Mouse (Mus musculus): ENCODE results near the gene Bpifb2. TPM values are rescaled to one million over a fixed set of nuclear protein-coding genes. Genes with fewer than 3 reads are reported as not detected.
A peak's percentile ranks its signal among the peaks of the same experiment; 100 is the strongest.

The Bpifb2 gene
- polyA plus RNA-seq, 1 experiment, result not detected

DNA sequence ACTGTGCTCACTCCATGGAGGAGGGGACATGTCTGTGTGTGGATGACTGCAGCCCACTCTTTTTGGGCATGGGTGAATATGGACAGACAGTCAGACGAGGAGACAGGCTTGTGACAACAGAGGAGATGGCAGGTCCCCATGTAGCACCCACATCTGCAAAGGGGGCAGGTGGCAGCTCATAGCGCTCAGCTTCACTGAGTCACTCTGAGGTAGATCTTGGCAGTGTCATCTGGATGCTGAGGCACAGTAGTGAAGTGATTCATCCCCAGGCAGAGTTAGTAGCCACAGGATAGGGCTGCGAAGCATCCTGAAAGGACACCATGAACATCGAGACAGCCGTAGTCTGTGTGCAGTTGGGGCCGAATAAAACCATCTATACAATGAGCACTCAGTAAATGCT lies 46.4 kb downstream of the Bpifb2 start:
- Histone ChIP-seq H3K4me1 (ENCODE audit: control insufficient read depth, insufficient read depth, low read length) (no peaks in the 10 kb centered on the region), H3K27ac (ENCODE audit: insufficient read depth, low read depth, low read length) (no peak overlapping the region), H3K4me3 (ENCODE audit: insufficient read depth, low read length) (no peak overlapping the region)
- TF ChIP-seq CTCF (IDR thresholded peaks at IDR 0.05; ENCODE audit: low read depth, low read length) (no peak), POLR2A (IDR thresholded peaks at IDR 0.05; ENCODE audit: borderline replicate concordance, low read depth, low read length) (no peak)

DNA sequence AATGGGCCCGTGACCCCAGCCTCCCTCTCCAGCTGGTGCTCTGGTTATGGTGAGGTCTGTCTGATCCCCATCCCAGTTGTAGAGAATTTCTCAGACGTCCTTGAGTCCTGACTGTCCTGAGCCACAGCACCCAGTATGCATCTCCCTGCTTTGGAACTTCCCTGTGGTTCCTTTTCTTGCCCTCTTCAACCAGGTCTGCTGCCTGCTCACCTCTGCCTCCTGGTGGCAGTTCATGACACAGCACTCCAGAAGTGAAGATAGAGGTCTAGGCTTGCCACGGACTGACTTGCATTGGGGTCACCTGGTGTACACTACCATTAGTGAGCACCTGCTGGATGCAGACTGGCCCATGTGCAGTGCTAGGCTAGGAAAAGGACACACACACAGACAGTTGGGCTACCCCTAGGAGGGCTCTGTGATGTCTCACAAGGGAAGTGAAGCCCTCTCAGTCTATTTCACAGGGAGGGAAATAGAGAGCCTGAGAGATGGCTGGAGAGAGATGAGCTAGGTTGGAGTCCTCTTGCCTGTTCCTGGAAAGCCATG lies 55.1 kb downstream of the Bpifb2 start:
- Histone ChIP-seq H3K4me3 (ENCODE audit: insufficient read depth, low read length) (no peak overlapping the region), H3K27ac (ENCODE audit: insufficient read depth, low read depth, low read length) (no peak overlapping the region), H3K4me1 (ENCODE audit: control insufficient read depth, insufficient read depth, low read length) (no peaks in the 10 kb centered on the region)
- TF ChIP-seq POLR2A (IDR thresholded peaks at IDR 0.05; ENCODE audit: borderline replicate concordance, low read depth, low read length) (no peak), CTCF (IDR thresholded peaks at IDR 0.05; ENCODE audit: low read depth, low read length) (peak; percentile 48; the same call in 1 of the 2 replicates)

DNA sequence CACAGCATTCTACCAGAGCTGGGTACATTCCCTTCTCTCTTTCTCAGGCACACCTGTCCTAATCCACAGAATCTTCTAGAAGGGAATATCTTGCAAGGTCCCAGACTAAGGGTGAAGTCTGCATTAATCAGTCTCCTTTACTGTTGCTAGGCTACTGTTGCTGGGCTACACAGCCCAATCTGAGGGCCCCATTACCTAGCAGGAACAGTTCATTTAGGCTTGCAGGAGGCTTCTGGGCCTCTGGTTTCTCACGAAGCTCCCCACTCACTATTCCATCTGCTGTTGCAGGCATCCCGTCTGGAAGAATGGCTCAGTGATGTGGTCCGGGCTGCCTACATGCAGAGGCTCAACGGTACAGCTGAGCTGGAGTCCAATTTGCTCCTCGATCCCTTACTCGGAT lies 56.3 kb downstream of the Bpifb2 start:
- TF ChIP-seq CTCF (IDR thresholded peaks at IDR 0.05; ENCODE audit: low read depth, low read length), result no peak
- TF ChIP-seq POLR2A (IDR thresholded peaks at IDR 0.05; ENCODE audit: borderline replicate concordance, low read depth, low read length), result no peak
- H3K27ac ChIP-seq (ENCODE audit: insufficient read depth, low read depth, low read length), result no peak overlapping the region
- H3K4me3 ChIP-seq (ENCODE audit: insufficient read depth, low read length), result no peak overlapping the region
- H3K4me1 ChIP-seq (ENCODE audit: control insufficient read depth, insufficient read depth, low read length), result no peaks in the 10 kb centered on the region

DNA sequence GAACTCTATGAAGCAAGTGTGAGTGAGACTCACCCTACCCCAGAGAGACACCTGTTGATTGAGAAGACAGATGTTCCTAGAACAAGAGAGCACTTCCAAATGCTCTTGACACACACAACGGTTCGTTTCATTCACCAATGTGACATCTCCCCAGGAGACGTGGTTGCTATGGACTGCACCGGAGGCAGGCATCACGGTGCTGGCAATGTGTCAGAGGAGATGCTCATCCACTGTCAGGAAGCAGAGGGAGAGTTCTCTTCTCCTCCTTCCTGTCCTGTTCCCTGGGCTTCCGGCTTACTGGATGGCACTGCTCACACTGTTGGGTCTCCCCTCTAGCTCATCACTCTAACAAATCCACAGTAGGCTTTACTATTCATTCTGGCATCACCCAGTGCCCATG lies 58.5 kb downstream of the Bpifb2 start:
- Histone ChIP-seq H3K4me1 (ENCODE audit: control insufficient read depth, insufficient read depth, low read length) (no peaks in the 10 kb centered on the region), H3K27ac (ENCODE audit: insufficient read depth, low read depth, low read length) (no peak overlapping the region), H3K4me3 (ENCODE audit: insufficient read depth, low read length) (no peak overlapping the region)
- TF ChIP-seq POLR2A (IDR thresholded peaks at IDR 0.05; ENCODE audit: borderline replicate concordance, low read depth, low read length), result no peak
- TF ChIP-seq CTCF (IDR thresholded peaks at IDR 0.05; ENCODE audit: low read depth, low read length), result no peak

DNA sequence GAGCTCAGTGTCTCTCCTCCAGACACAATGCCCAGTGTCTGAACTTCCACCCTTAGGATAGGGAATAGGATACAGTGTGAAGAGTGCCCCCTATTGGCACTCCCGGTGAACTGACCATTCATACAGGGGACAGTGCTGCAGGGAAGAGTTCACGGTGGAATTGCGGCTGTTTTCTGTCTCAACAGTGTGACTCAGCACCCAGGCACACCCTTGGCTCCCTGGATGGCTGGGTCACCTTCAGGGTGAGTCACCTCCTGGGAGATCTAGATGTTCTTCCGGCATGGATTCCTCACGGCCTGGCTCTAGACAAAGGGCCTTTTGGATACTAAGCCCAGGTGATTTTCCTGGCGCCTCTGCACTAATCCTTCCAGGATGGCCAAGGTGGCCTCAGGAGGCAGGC lies 60.5 kb downstream of the Bpifb2 start:
- Histone ChIP-seq H3K4me3 (ENCODE audit: insufficient read depth, low read length) (no peak overlapping the region), H3K27ac (ENCODE audit: insufficient read depth, low read depth, low read length) (no peak overlapping the region), H3K4me1 (ENCODE audit: control insufficient read depth, insufficient read depth, low read length) (no peaks in the 10 kb centered on the region)
- TF ChIP-seq POLR2A (IDR thresholded peaks at IDR 0.05; ENCODE audit: borderline replicate concordance, low read depth, low read length) (no peak), CTCF (IDR thresholded peaks at IDR 0.05; ENCODE audit: low read depth, low read length) (no peak)

DNA sequence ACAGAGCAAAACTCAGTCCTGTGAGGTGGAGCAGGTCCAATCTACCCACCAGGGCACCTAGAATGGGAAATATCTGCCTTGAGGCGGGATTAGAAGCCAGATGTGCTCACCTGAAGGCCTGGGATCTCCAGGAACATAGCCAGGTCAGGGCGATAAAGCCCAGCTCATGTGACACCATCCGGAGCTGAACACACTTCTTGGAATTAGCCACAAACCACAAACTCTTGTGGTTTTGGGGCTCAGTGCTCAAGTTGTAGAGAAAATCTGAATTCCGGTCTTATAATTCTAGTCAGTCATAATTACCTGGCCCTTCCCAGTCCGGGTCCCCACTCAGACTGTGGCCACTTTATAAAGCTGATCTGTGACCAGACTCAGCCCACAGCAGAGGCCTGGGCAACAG lies 63.0 kb downstream of the Bpifb2 start, which contains the start of gene Bpifb4:
Gene Bpifb4, plus strand, starts transcription at position 370 of the 400 bp plus-strand sequence.
- no peaks in the 10 kb centered on the region for H3K4me1 ChIP-seq (ENCODE audit: control insufficient read depth, insufficient read depth, low read length)
- no peak within 1 kb of the TSS for H3K27ac ChIP-seq (ENCODE audit: insufficient read depth, low read depth, low read length)
- no peak within 1 kb of the TSS for H3K4me3 ChIP-seq (ENCODE audit: insufficient read depth, low read length)
- TF ChIP-seq CTCF (IDR thresholded peaks at IDR 0.05; ENCODE audit: low read depth, low read length) (no peak), POLR2A (IDR thresholded peaks at IDR 0.05; ENCODE audit: borderline replicate concordance, low read depth, low read length) (no peak)

DNA sequence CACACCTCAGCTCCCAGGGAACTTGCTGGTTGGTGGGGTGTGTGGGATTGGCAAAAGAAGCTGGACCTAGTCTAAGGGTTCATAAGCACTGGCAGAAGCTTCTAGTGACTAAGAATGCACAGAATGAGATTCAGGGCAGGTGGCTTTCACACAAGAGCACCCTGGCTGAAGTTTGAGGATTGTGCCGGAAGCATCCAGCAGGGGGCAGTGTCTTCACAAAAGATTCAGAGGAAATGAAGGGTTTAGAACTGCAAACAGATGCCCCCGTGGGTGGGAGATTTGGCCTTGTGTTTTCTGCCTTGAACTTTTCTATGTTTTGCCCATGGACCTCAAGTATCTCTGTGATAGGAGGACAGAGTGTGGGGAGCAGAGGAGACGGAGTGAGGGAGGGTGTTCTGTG lies 68.7 kb downstream of the Bpifb2 start:
- H3K27ac ChIP-seq (ENCODE audit: insufficient read depth, low read depth, low read length), result no peak overlapping the region
- TF ChIP-seq POLR2A (IDR thresholded peaks at IDR 0.05; ENCODE audit: borderline replicate concordance, low read depth, low read length) (no peak), CTCF (IDR thresholded peaks at IDR 0.05; ENCODE audit: low read depth, low read length) (peak; percentile 86)

DNA sequence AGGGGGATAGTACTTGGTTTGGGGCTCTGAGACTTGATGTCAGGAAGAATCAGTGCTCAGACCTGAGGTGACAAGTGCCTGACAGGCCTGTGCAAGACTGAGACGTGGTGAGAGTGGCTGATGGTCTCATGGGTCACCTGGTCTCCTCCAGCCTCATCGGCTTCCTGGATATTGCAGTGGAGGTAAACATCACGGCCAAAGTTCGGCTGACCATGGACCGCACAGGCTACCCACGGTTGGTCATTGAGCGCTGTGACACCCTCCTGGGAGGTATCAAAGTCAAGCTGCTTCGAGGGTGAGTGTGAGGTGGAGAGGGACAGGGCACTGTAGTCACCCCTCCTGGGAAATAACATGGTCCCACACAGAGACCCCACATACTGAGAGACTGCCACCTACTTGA lies 69.7 kb downstream of the Bpifb2 start:
- Histone ChIP-seq H3K4me3 (ENCODE audit: insufficient read depth, low read length) (no peak overlapping the region), H3K4me1 (ENCODE audit: control insufficient read depth, insufficient read depth, low read length) (no peaks in the 10 kb centered on the region), H3K27ac (ENCODE audit: insufficient read depth, low read depth, low read length) (no peak overlapping the region)
- TF ChIP-seq CTCF (IDR thresholded peaks at IDR 0.05; ENCODE audit: low read depth, low read length), result no peak

More for the DNA sequence above, 68.7 kb downstream of the Bpifb2 start:
- no peaks in the 10 kb centered on the region for H3K4me1 ChIP-seq (ENCODE audit: control insufficient read depth, insufficient read depth, low read length)
- H3K4me3 ChIP-seq (ENCODE audit: insufficient read depth, low read length), result no peak overlapping the region

Other genes with a start within 250 kb of the Bpifb2 start
- gene Commd7, start 242.3 kb upstream of the Bpifb2 start, polyA plus RNA-seq (2012; ENCODE audit: insufficient read depth, insufficient read length, missing spikeins), result 51.6 and 52.0 TPM in 2 replicates
- gene Dnmt3b, start 225.6 kb upstream of the Bpifb2 start, polyA plus RNA-seq (2012; ENCODE audit: insufficient read depth, insufficient read length, missing spikeins), result 1.4 and 2.7 TPM in 2 replicates
- gene Dnmt3c, start 178.4 kb upstream of the Bpifb2 start, polyA plus RNA-seq (2012; ENCODE audit: insufficient read depth, insufficient read length, missing spikeins), result not detected in 2 replicates
- gene Mapre1, start 133.8 kb upstream of the Bpifb2 start, polyA plus RNA-seq (2012; ENCODE audit: insufficient read depth, insufficient read length, missing spikeins), result 93.2 and 93.8 TPM in 2 replicates
- not detected in 2 replicates for gene Efcab8, start 95.1 kb upstream of the Bpifb2 start, polyA plus RNA-seq (2012; ENCODE audit: insufficient read depth, insufficient read length, missing spikeins)
- not detected in 2 replicates for gene Sun5, start 4.0 kb upstream of the Bpifb2 start, polyA plus RNA-seq (2012; ENCODE audit: insufficient read depth, insufficient read length, missing spikeins)
- not detected in 2 replicates for gene Bpifb6, start 25.3 kb downstream of the Bpifb2 start, polyA plus RNA-seq (2012; ENCODE audit: insufficient read depth, insufficient read length, missing spikeins)
- not detected in 2 replicates for gene Bpifb3, start 43.2 kb downstream of the Bpifb2 start, polyA plus RNA-seq (2012; ENCODE audit: insufficient read depth, insufficient read length, missing spikeins)
- gene Bpifb4, start 63.2 kb downstream of the Bpifb2 start, polyA plus RNA-seq (2012; ENCODE audit: insufficient read depth, insufficient read length, missing spikeins), result not detected in 2 replicates
- not detected in 2 replicates for gene Bpifa6, start 99.9 kb downstream of the Bpifb2 start, polyA plus RNA-seq (2012; ENCODE audit: insufficient read depth, insufficient read length, missing spikeins)
- gene Bpifa2, start 133.2 kb downstream of the Bpifb2 start, polyA plus RNA-seq (2012; ENCODE audit: insufficient read depth, insufficient read length, missing spikeins), result not detected in 2 replicates